Mouse (Mus musculus): ENCODE data around the gene Crat. TPM values are rescaled to one million over a fixed set of nuclear protein-coding genes. Genes with fewer than 3 reads are reported as not detected.

Crat gene
- polyA plus RNA-seq, 1 experiment from 2014 or later: 67.9 TPM

DNA sequence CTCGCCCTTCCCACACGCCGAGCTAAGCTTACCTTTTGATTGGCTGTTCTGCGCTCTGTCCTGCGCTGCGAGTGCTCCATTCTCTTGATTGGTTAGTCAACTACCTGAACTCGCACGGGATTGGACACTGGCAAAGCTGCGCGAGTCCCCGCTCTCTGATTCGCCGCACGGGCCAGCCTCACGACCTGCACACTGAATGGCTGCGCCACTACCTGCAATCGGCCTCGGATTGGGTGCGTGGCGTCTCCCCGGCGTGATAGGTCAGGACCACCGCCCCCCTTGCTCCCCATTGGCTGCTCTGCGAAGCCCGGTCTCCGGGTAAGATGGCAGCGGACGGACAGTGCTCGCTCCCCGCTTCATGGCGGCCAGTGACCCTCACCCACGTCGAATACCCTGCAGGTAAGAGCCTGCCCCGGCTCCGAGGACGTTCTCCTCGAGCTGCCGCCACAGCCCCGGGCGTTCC, 23.5 kb downstream of the Crat start, which contains the start of gene Dolpp1:
Dolpp1 (plus strand) TSS at position 141 of the 463 bp plus-strand sequence.
- under 1% methylated on average over 40 of the region's 40 CpGs for WGBS
- Histone ChIP-seq H3K27ac (ENCODE audit: poor library complexity, severe bottlenecking) (peak within 1 kb of the TSS; percentile 82), H3K27me3 (replicated peaks) (no peaks in the 10 kb centered on the region), H3K9ac (peak within 1 kb of the TSS; percentile 80), H3K4me3 (peak within 1 kb of the TSS; percentile 85), H3K4me2 (peak within 1 kb of the TSS; percentile 86), H3K36me3 (peaks cover 20% of the 10 kb centered on the region), H3K9me3 (replicated peaks) (no peaks in the 10 kb centered on the region), H3K4me1 (replicated peaks) (peaks cover 16% of the 10 kb centered on the region)
- peak; percentile 97 for ATAC-seq (ENCODE audit: insufficient number of reproducible peaks, low FRiP score)

DNA sequence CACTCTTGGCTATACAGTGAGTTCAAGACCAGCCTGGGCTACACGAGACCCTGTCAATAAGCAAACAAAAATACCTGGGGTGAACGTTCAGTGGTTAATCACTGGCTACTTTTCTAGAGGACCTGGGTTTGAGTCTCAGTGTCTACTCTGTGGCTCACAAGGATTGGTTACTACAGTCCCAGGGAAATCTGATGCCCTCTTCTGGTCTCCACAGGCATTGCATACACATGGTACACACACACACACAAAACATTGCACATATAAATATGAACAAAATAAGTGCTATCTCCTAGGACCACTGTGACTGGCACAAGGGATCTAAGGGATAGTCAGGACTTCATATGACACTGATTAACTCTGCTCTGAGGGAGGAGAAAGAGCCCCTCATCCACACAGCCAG, 26.6 kb downstream of the Crat start:
- no peaks in the 10 kb centered on the region for H3K9me3 ChIP-seq (replicated peaks)
- no peak overlapping the region for H3K4me2 ChIP-seq
- H3K4me1 ChIP-seq (replicated peaks): peaks cover 11% of the 10 kb centered on the region
- H3K27me3 ChIP-seq (replicated peaks): no peaks in the 10 kb centered on the region
- no peak overlapping the region for H3K9ac ChIP-seq
- 84% methylated on average over 2 of the region's 2 CpGs for WGBS
- no peak overlapping the region for H3K4me3 ChIP-seq
- H3K27ac ChIP-seq (ENCODE audit: poor library complexity, severe bottlenecking): no peak overlapping the region
- peaks cover 19% of the 10 kb centered on the region for H3K36me3 ChIP-seq
- no peak for ATAC-seq (ENCODE audit: insufficient number of reproducible peaks, low FRiP score)

DNA sequence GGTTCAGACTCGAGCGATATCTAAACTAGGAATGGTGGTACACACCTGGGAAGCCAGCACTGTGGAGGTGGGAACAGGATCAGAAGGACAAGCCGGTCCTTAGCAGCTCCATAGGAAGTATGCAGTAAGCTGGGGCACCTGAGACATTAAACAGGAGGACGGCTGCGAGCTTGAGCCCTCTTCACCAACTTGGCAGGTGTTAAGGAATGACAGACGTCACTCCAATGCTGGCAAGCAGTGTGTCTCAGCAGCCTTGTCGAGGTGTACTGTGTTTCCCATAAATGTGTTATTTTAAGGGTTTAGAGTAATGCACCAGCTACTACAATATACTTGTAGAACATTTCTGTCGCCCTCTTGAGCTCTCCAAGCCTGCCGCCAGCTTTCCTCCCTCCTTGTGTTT, 28.7 kb downstream of the Crat start:
- ATAC-seq (ENCODE audit: insufficient number of reproducible peaks, low FRiP score): no peak
- 77% methylated on average over 9 of the region's 9 CpGs for WGBS

DNA sequence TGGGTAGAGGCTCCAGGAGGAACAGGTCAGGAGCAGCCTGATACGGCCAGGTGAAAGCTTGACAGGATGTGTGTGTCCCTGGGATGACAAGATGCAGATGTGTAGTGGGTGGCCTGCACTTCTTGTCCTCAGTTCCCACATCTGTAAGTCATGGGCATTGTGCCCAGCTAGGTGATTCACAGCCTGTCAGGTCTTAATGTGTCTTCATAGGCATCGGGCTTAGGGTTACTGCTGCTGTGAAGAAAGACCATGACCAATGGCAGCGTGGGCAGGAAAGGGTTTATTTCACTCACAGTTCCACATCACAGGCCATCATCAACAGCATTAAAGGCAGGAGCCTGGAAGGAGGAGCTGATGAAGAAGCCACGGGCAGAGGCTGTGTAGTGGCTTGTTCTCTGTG, 30.0 kb downstream of the Crat start:
- no peaks in the 10 kb centered on the region for H3K9me3 ChIP-seq (replicated peaks)
- 85% methylated on average over 4 of the region's 4 CpGs for WGBS
- H3K36me3 ChIP-seq: peaks cover 51% of the 10 kb centered on the region
- no peak overlapping the region for H3K4me2 ChIP-seq
- H3K4me1 ChIP-seq (replicated peaks): no peaks in the 10 kb centered on the region
- ATAC-seq (ENCODE audit: insufficient number of reproducible peaks, low FRiP score): no peak
- H3K27ac ChIP-seq (ENCODE audit: poor library complexity, severe bottlenecking): no peak overlapping the region
- no peak overlapping the region for H3K4me3 ChIP-seq
- no peak overlapping the region for H3K9ac ChIP-seq
- no peaks in the 10 kb centered on the region for H3K27me3 ChIP-seq (replicated peaks)

More for the DNA sequence above, 28.7 kb downstream of the Crat start:
- H3K4me3 ChIP-seq: no peak overlapping the region
- no peak overlapping the region for H3K27ac ChIP-seq (ENCODE audit: poor library complexity, severe bottlenecking)
- H3K4me1 ChIP-seq (replicated peaks): no peaks in the 10 kb centered on the region
- H3K9ac ChIP-seq: no peak overlapping the region
- H3K4me2 ChIP-seq: no peak overlapping the region
- H3K36me3 ChIP-seq: peaks cover 38% of the 10 kb centered on the region
- H3K27me3 ChIP-seq (replicated peaks): no peaks in the 10 kb centered on the region
- H3K9me3 ChIP-seq (replicated peaks): no peaks in the 10 kb centered on the region

DNA sequence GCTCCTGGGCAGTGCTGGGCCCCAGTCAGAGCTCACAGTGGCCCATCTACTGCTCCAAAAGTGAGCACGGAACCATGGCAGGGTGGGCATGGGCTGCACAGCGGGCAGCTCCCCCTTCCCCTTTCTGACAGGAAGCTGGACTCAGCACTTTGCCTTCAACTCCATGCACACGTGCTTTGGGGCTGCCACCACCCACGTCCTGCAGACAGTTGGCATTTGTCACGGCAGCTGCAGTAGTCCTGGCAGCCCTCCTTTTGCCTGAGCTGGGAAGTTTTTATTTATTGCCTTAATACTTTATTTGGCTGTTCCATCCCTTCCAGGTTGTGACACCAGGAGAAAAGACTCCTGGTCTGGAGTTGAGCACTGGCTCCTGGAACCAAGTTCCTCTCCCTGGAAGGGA, 30.8 kb downstream of the Crat start:
- Histone ChIP-seq H3K4me2 (no peak overlapping the region), H3K36me3 (peaks cover 59% of the 10 kb centered on the region), H3K27me3 (replicated peaks) (no peaks in the 10 kb centered on the region), H3K27ac (ENCODE audit: poor library complexity, severe bottlenecking) (no peak overlapping the region), H3K9me3 (replicated peaks) (no peaks in the 10 kb centered on the region), H3K4me3 (no peak overlapping the region), H3K4me1 (replicated peaks) (no peaks in the 10 kb centered on the region), H3K9ac (no peak overlapping the region)
- no peak for ATAC-seq (ENCODE audit: insufficient number of reproducible peaks, low FRiP score)
- 77% methylated on average over 5 of the region's 5 CpGs for WGBS

DNA sequence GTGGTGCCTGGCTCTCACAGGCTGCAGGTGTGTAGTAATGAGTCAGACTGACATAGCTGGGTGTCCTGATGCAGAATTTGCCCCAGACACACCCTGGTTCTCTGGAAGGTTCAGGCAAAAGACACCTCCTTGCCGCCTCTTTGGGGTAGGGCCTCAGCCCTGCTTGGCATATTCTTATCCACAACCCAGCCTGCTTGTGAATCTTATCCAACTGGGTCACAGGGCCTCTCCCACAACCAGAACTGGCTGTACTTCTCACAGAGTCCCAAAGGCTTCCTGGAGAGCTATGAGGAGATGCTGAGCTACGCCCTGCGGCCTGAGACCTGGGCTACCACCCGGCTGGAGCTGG, 34.3 kb downstream of the Crat start:
- H3K9ac ChIP-seq: no peak overlapping the region
- H3K27me3 ChIP-seq (replicated peaks): no peaks in the 10 kb centered on the region
- no peaks in the 10 kb centered on the region for H3K9me3 ChIP-seq (replicated peaks)
- no peak overlapping the region for H3K27ac ChIP-seq (ENCODE audit: poor library complexity, severe bottlenecking)
- ATAC-seq (ENCODE audit: insufficient number of reproducible peaks, low FRiP score): no peak
- H3K4me2 ChIP-seq: no peak overlapping the region
- no peak overlapping the region for H3K4me3 ChIP-seq
- peaks cover 94% of the 10 kb centered on the region for H3K36me3 ChIP-seq
- WGBS: 99% methylated on average over 4 of the region's 4 CpGs
- no peaks in the 10 kb centered on the region for H3K4me1 ChIP-seq (replicated peaks)

DNA sequence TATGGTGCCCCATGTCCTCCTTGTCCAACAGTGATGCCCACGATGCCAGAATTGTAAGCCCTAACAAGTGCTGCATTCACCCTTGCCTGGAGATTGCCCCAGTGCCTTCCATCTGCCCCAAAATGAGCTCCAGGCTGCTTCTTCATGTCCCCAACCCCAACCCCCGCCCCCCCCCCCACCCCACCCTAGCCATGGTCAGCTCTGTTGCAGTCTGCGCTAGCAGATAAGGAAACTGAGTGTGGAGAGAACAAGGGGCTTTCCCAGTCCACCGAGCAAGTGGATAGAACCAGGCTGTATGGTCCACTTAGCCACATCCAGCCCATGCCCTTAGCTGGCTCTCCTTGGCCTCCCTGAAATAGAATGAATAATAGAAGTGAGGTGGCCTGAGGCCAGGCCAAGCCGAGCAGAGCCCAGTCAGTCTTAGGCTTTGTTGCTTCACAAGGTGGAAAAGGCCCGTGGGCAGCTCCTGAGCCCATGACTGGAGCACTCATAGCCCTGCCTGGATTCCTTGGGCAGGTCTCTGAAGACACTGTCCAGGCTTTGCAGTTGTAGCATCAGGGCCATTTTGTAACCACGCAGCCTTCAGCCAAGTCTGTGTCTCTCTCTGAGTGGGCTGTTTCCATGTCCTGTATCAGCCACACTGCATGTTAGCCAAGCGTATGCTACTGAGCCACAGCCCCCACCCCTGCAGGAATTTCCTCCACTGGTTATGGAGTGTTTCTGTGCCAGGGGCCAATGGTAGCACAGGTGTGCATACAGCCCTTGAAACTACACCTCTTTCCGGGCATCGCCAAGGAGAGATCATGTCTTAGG, 34.8 kb downstream of the Crat start:
- H3K27ac ChIP-seq (ENCODE audit: poor library complexity, severe bottlenecking): no peak overlapping the region
- H3K27me3 ChIP-seq (replicated peaks): no peaks in the 10 kb centered on the region
- H3K9me3 ChIP-seq (replicated peaks): no peaks in the 10 kb centered on the region
- H3K4me1 ChIP-seq (replicated peaks): no peaks in the 10 kb centered on the region
- H3K4me3 ChIP-seq: no peak overlapping the region
- no peak; the same call in 1 of the 2 replicates for ATAC-seq (ENCODE audit: insufficient number of reproducible peaks, low FRiP score)
- no peak overlapping the region for H3K9ac ChIP-seq
- H3K4me2 ChIP-seq: no peak overlapping the region
- peaks cover 98% of the 10 kb centered on the region for H3K36me3 ChIP-seq
- 81% methylated on average over 10 of the region's 10 CpGs for WGBS

DNA sequence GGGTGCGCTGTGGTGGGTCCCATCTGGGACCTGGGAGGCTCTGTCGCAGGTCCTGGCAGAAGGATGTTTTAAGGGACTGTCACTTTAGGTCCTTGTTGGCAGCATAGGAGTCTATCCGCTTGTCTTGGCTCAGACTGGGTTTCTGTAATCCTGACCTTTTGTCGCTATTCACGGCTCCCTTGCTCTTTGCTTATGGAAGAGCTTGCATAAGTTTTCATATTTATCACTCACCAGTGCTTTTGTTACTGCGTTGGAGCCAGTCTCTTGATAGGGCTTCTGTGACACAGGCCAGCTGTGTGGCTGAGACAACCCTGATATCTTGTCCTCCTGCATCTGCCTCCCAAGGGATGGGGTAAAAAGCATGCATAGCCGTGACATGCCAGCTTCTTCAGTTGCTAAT, 36.3 kb downstream of the Crat start:
- 80% methylated on average over 7 of the region's 7 CpGs for WGBS
- ATAC-seq (ENCODE audit: insufficient number of reproducible peaks, low FRiP score): no peak
- Histone ChIP-seq H3K4me2 (no peak overlapping the region), H3K27me3 (replicated peaks) (no peaks in the 10 kb centered on the region), H3K27ac (ENCODE audit: poor library complexity, severe bottlenecking) (no peak overlapping the region), H3K36me3 (peaks cover 97% of the 10 kb centered on the region), H3K9ac (no peak overlapping the region), H3K4me3 (no peak overlapping the region), H3K4me1 (replicated peaks) (no peaks in the 10 kb centered on the region), H3K9me3 (replicated peaks) (no peaks in the 10 kb centered on the region)

DNA sequence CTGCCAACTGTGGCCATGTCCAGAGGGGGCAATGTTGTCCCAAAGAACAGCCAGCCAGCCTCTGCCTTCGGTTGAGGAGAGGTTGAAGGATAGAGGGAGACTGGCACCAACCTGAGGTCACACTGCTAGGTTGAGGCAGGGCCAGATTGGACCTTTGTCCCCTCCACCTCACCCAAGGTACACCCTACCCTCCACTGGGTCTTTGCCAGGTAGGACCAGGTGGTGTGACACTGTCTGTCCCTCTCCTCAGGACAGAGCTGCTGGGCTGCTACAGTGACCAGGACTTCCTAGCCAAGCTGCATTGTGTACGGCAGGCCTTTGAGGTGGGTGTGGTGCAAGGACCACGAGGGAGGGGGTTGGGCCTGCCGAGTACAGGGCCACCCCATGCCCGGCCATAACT, 37.9 kb downstream of the Crat start:
- Histone ChIP-seq H3K4me3 (no peak overlapping the region), H3K4me1 (replicated peaks) (no peaks in the 10 kb centered on the region), H3K9ac (no peak overlapping the region), H3K9me3 (replicated peaks) (no peaks in the 10 kb centered on the region), H3K4me2 (no peak overlapping the region), H3K27ac (ENCODE audit: poor library complexity, severe bottlenecking) (no peak overlapping the region), H3K36me3 (peaks cover 96% of the 10 kb centered on the region), H3K27me3 (replicated peaks) (no peaks in the 10 kb centered on the region)
- ATAC-seq (ENCODE audit: insufficient number of reproducible peaks, low FRiP score): 0 out of 2 replicates have a peak, but pooled peaks have one; percentile 1
- 84% methylated on average over 5 of the region's 5 CpGs for WGBS

DNA sequence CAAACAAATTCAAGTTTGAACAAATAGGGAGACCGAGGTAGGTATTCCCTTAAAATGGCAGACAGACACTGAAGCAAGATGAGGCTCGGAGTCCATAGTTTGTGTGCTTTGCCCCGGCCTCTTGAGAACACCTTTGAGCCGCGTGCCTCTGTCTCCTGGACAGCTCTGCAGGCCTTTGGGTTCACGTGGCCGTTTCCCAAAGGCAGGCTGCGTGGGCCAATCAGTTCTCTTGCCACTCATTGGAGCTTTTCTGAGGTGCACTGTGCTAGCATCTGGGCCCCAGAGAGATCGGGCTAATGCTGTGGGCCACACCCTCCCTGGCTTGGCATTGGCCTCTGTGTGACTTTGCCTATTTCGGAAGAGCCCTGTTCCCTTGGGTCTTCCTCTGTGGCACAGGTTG, 39.7 kb downstream of the Crat start:
- Histone ChIP-seq H3K27ac (ENCODE audit: poor library complexity, severe bottlenecking) (no peak overlapping the region), H3K36me3 (peaks cover 97% of the 10 kb centered on the region), H3K4me3 (no peak overlapping the region), H3K9me3 (replicated peaks) (no peaks in the 10 kb centered on the region), H3K27me3 (replicated peaks) (no peaks in the 10 kb centered on the region), H3K4me2 (no peak overlapping the region), H3K9ac (no peak overlapping the region), H3K4me1 (replicated peaks) (no peaks in the 10 kb centered on the region)
- ATAC-seq (ENCODE audit: insufficient number of reproducible peaks, low FRiP score): no peak
- WGBS: 92% methylated on average over 10 of the region's 10 CpGs

DNA sequence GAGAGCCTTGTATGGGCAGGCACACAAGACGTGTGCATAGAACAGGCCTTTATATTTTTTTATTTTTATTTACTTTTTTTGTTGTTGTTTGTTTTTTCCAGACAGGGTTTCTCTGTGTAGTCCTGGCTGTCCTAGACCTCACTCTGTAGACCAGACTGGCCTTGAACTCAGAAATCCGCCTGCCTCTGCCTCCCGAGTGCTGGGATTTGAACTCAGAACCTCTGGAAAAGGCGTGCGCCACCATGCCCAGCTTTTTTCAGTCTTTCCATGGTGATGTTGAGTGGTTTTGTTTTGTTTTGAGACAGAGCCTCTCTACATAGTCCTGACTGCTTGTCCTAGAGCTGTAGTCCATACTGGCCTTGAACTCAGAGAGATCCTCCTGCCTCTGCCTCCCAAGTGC, 42.9 kb downstream of the Crat start:
- Histone ChIP-seq H3K4me1 (replicated peaks) (no peaks in the 10 kb centered on the region), H3K9me3 (replicated peaks) (no peaks in the 10 kb centered on the region), H3K36me3 (peaks cover 97% of the 10 kb centered on the region), H3K27me3 (replicated peaks) (no peaks in the 10 kb centered on the region), H3K27ac (ENCODE audit: poor library complexity, severe bottlenecking) (no peak overlapping the region), H3K9ac (no peak overlapping the region), H3K4me3 (no peak overlapping the region), H3K4me2 (no peak overlapping the region)
- ATAC-seq (ENCODE audit: insufficient number of reproducible peaks, low FRiP score): no peak
- WGBS: 95% methylated on average over 5 of the region's 5 CpGs

DNA sequence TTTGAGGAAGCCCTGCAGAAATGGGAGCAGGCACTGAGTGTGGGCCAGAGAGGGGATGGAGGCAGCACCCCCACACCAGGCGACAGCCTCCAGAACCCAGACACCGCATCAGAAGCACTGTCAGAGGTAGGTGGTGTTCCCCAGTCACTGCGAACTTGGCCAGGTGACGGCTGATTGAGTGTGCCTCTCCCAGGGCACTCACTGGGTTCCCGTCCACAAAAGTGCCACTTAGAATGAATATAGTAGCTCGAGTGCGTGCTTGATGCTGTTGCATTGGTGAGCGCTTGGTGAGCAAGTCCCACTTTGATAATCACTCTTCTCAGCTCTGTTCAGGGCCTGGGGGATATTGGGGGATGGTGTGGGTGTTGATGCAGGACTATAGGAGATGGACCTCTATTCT, 44.1 kb downstream of the Crat start:
- ATAC-seq (ENCODE audit: insufficient number of reproducible peaks, low FRiP score): no peak
- no peak overlapping the region for H3K4me2 ChIP-seq
- no peak overlapping the region for H3K4me3 ChIP-seq
- H3K4me1 ChIP-seq (replicated peaks): peaks cover 7% of the 10 kb centered on the region
- H3K36me3 ChIP-seq: peaks cover 96% of the 10 kb centered on the region
- H3K27me3 ChIP-seq (replicated peaks): no peaks in the 10 kb centered on the region
- WGBS: 93% methylated on average over 8 of the region's 8 CpGs
- no peak overlapping the region for H3K27ac ChIP-seq (ENCODE audit: poor library complexity, severe bottlenecking)
- no peak overlapping the region for H3K9ac ChIP-seq
- H3K9me3 ChIP-seq (replicated peaks): no peaks in the 10 kb centered on the region

All from heart, embryonic 12.5 days (tissue).